ENCODE assay signal across 9 mouse cellular contexts in genomic region chr16:91582307-91582706, GRCm38 (mm10). TPM values are rescaled to one million over a fixed set of nuclear protein-coding genes. Genes with fewer than 3 reads are reported as not detected.
DNase-seq lines count a peak whose midpoint lies in the region; ATAC-seq and TF ChIP-seq lines count a peak whose summit lies in the region.
"Had no signal": no experiment of that assay in that cellular context is flagged by ENCODE, and none has a peak within 500 bp of the region (broad histone marks: within the 10 kb centered on the region; RNA-seq: fewer than 3 reads in every experiment).

No protein-coding gene starts in this region.

- TF ChIP-seq CTCF in lung, postnatal 0 days (IDR thresholded peaks at IDR 0.05), result peak; percentile 71

- no peak overlapping the region for H3K4me2 ChIP-seq in lung, postnatal 0 days (replicated peaks; ENCODE audit: low read depth, low read length)
- H3K4me2 ChIP-seq: midbrain, embryonic 12.5 days had no signal

- H3K36me3 ChIP-seq in lung, postnatal 0 days (ENCODE audit: insufficient read depth, low read length), result peaks cover under 1% of the 10 kb centered on the region; the same call in 1 of the 2 replicates

- WGBS in lung, postnatal 0 days, result 71% methylated on average over 2 of the region's 2 CpGs

- TF ChIP-seq EP300 in lung, postnatal 0 days (IDR thresholded peaks at IDR 0.05), result no peak

- no peak overlapping the region for H3K9ac ChIP-seq in lung, postnatal 0 days (replicated peaks; ENCODE audit: low read depth)
- H3K9ac ChIP-seq: midbrain, embryonic 12.5 days had no signal

- no peak for ATAC-seq in lung, postnatal 0 days
- ATAC-seq in megakaryocyte, adult 5-6 weeks (ENCODE audit: poor library complexity, severe bottlenecking), result peak; percentile 63

- H3K27me3 ChIP-seq in lung, postnatal 0 days (replicated peaks; ENCODE audit: insufficient read depth, low read length), result no peaks in the 10 kb centered on the region
- H3K27me3 ChIP-seq: midbrain, embryonic 12.5 days had no signal

- no peak overlapping the region for H3K4me3 ChIP-seq in lung, postnatal 0 days (ENCODE audit: low read depth, low read length)
- H3K4me3 ChIP-seq: midbrain, embryonic 12.5 days had no signal

- peak; percentile 64 for DNase-seq in embryo, embryonic 10 days (ENCODE audit: low spot score)
- no peak for DNase-seq in embryo, embryonic 9.5 days (ENCODE audit: extremely low spot score)
- DNase-seq in lung, postnatal 0 days (ENCODE audit: low spot score), result peak; percentile 30
- DNase-seq in lung, postnatal 25 days (ENCODE audit: low spot score), result no peak
- peak; percentile 44 for DNase-seq in c-Kit-positive CD71-positive TER-119-negative erythroid progenitor cells, embryonic 14.5 days (ENCODE audit: low read depth)
- no peak for DNase-seq in urinary bladder, postnatal 10 days (ENCODE audit: low spot score)
- no peak for DNase-seq in adrenal gland, postnatal 25 days

- no peaks in the 10 kb centered on the region for H3K9me3 ChIP-seq in lung, postnatal 0 days (ENCODE audit: low read length)
- H3K9me3 ChIP-seq: midbrain, embryonic 12.5 days had no signal

- H3K4me1 ChIP-seq in lung, postnatal 0 days (ENCODE audit: insufficient read depth, low read depth, low read length), result no peaks in the 10 kb centered on the region
- H3K4me1 ChIP-seq: midbrain, embryonic 12.5 days had no signal

- no peak overlapping the region for H3K27ac ChIP-seq in lung, postnatal 0 days (ENCODE audit: low read length)
- H3K27ac ChIP-seq: midbrain, embryonic 12.5 days had no signal

RNA-seq across cellular contexts. Expression of gene Tmem50b, which starts 15.3 kb away (rescaled TPM):
- polyA plus RNA-seq in lung, postnatal 0 days (2015; fragmentation: Nextera tagmentation; extraction: Ambion mirVana), result 160 and 169 TPM in 2 replicates
- total RNA-seq in megakaryocyte, adult 5-6 weeks (2015), result 102 and 112 TPM in 2 replicates
- 83.4 and 89.7 TPM in 2 replicates for total RNA-seq in megakaryocyte, adult 5-6 weeks (2017)
- 57.9 and 58.3 TPM in 2 replicates for total RNA-seq in adrenal gland, postnatal 25 days (2021)

RNA-seq across cellular contexts. Expression of gene Ifngr2, which starts 35.4 kb away (rescaled TPM):
- polyA plus RNA-seq in lung, postnatal 0 days (2015; fragmentation: Nextera tagmentation; extraction: Ambion mirVana), result 64.4 and 78.1 TPM in 2 replicates
- 63.2 and 67.5 TPM in 2 replicates for total RNA-seq in megakaryocyte, adult 5-6 weeks (2015)
- total RNA-seq in megakaryocyte, adult 5-6 weeks (2017), result 47.0 and 49.0 TPM in 2 replicates
- total RNA-seq in adrenal gland, postnatal 25 days (2021), result 20.1 and 31.1 TPM in 2 replicates

RNA-seq across cellular contexts. Expression of gene Dnajc28, which starts 36.5 kb away (rescaled TPM):
- polyA plus RNA-seq in lung, postnatal 0 days (2015; fragmentation: Nextera tagmentation; extraction: Ambion mirVana), result 6.1 and 6.2 TPM in 2 replicates
- 2.3 and 2.7 TPM in 2 replicates for total RNA-seq in megakaryocyte, adult 5-6 weeks (2015)
- total RNA-seq in megakaryocyte, adult 5-6 weeks (2017), result 5.0 and 6.8 TPM in 2 replicates
- 14.5 and 17.1 TPM in 2 replicates for total RNA-seq in adrenal gland, postnatal 25 days (2021)

Comparison
In these comparisons a context has a peak if more than half of its experiments do, and no peak if none do; other contexts are left out.
1. DNase-seq: peak in embryo, embryonic 10 days (single experiment), lung, postnatal 0 days (single experiment) and c-Kit-positive CD71-positive TER-119-negative erythroid progenitor cells, embryonic 14.5 days (single experiment); none in embryo, embryonic 9.5 days (single experiment), lung, postnatal 25 days (single experiment), urinary bladder, postnatal 10 days (single experiment) and adrenal gland, postnatal 25 days (single experiment).